Mouse (Mus musculus) MEL (cell line): Measurements from ENCODE around the gene Cd36.

Experiments used
- CTCF ChIP-seq, 3 experiments: IDR thresholded peaks in 2 of 3; conservative IDR thresholded peaks in 1 of 3; 2 replicates each; pipeline ENCODE4 v1.5.1; 2011 to 2012; ENCODE audit warnings: low read length in 3 of 3, low read depth in 2 of 3, mild to moderate bottlenecking in 2 of 3, improper control_type of control experiment in 1 of 3, inconsistent platforms in 1 of 3, mixed read lengths in 1 of 3, moderate library complexity in 1 of 3; ENCODE audit not compliant: control insufficient read depth in 1 of 3, insufficient read depth in 1 of 3, poor library complexity in 1 of 3, severe bottlenecking in 1 of 3
- EP300 ChIP-seq, 2 experiments: IDR thresholded peaks; 2 replicates each; pipeline ENCODE4 v1.6.1; 2011; ENCODE audit warnings: improper control_type of control experiment in 2 of 2, low read length in 2 of 2, low read depth in 1 of 2, mild to moderate bottlenecking in 1 of 2
- MEF2A ChIP-seq: IDR thresholded peaks from 2 replicates; pipeline ENCODE4 v1.6.1; 2014; ENCODE audit warnings: low read depth, mild to moderate bottlenecking, inconsistent platforms, low read length, improper control_type of control experiment; ENCODE audit not compliant: poor library complexity, insufficient replicate concordance, severe bottlenecking; ENCODE audit errors: extremely low read depth
- POLR2A ChIP-seq, 2 experiments: IDR thresholded peaks; 2 replicates each; pipeline ENCODE4 v1.6.1; 2011 to 2012; ENCODE audit warnings: low read length in 2 of 2, mild to moderate bottlenecking in 2 of 2, control low read depth in 1 of 2, improper control_type of control experiment in 1 of 2, low read depth in 1 of 2, moderate library complexity in 1 of 2; ENCODE audit not compliant: control insufficient read depth in 1 of 2, insufficient read depth in 1 of 2, poor library complexity in 1 of 2
- SIN3A ChIP-seq: IDR thresholded peaks from 2 replicates; pipeline ENCODE4 v1.6.1; 2012; ENCODE audit warnings: low read length, improper control_type of control experiment, inconsistent platforms
- ZC3H11A ChIP-seq: IDR thresholded peaks from 2 replicates; pipeline ENCODE4 v1.6.1; 2012; ENCODE audit warnings: low read depth, mild to moderate bottlenecking, inconsistent platforms, low read length, improper control_type of control experiment
- ZKSCAN1 ChIP-seq: IDR thresholded peaks from 2 replicates; pipeline ENCODE4 v1.6.1; 2012; ENCODE audit warnings: low read depth, mild to moderate bottlenecking, inconsistent platforms, low read length, improper control_type of control experiment, moderate library complexity

GRCm38 (mm10) chr5:17766006-17766677, 122.5 kb downstream of the Cd36 start:
- TF ChIP-seq ZKSCAN1: no peak
- TF ChIP-seq SIN3A: no peak
- TF ChIP-seq MEF2A: no peak
- TF ChIP-seq ZC3H11A: peak; percentile 97
- TF ChIP-seq CTCF (IDR thresholded peaks at IDR 0.05 in 2 of 3, conservative IDR thresholded peaks at IDR 0.05 in 1 of 3; ENCODE audit: control insufficient read depth in 1 of 3, insufficient read depth in 1 of 3, low read depth in 2 of 3, low read length in 3 of 3, poor library complexity in 1 of 3, severe bottlenecking in 1 of 3): peak in 2 of 3 experiments; percentile 20 to 92; a peak in 3 of 6 replicates
- TF ChIP-seq POLR2A (IDR thresholded peaks at IDR 0.05; ENCODE audit: control insufficient read depth in 1 of 2, insufficient read depth in 1 of 2, low read depth in 1 of 2, low read length in 2 of 2, poor library complexity in 1 of 2): no peak
- TF ChIP-seq EP300 (IDR thresholded peaks at IDR 0.05; ENCODE audit: low read depth in 1 of 2, low read length in 2 of 2): no peak
